Mouse (Mus musculus): ENCODE data around the gene 1700029I15Rik. TPM values are rescaled to one million over a fixed set of nuclear protein-coding genes. Genes with fewer than 3 reads are reported as not detected.
"Not testable (repeated sequence)": the region's sequence is repeated elsewhere in the genome, so short reads cannot be mapped to it uniquely, and the experiment has no call there.

The 1700029I15Rik gene
- total RNA-seq, 2 experiments from 2014 or later, result 1.2 to 1.7 TPM

GRCm38 (mm10) chr2:92392318-92393264, 10.3 kb downstream of the 1700029I15Rik start:
- DNase-seq, result peak; percentile 37

GRCm38 (mm10) chr2:92395535-92395934, 13.2 kb downstream of the 1700029I15Rik start:
- no peak for DNase-seq

- no peak for DNase-seq
These were observed 15.1 kb downstream of the 1700029I15Rik start for GRCm38 (mm10) chr2:92397436-92397835.

- not testable (repeated sequence) for DNase-seq
These were observed 17.5 kb downstream of the 1700029I15Rik start for GRCm38 (mm10) chr2:92399877-92400276.

GRCm38 (mm10) chr2:92400682-92401081, 18.3 kb downstream of the 1700029I15Rik start:
- DNase-seq, result no peak

GRCm38 (mm10) chr2:92401091-92401561, 18.8 kb downstream of the 1700029I15Rik start, which contains the start of gene Mapk8ip1:
TSS of gene Mapk8ip1 (minus strand) at chr2:92401263.
- DNase-seq, result peak; percentile 34

GRCm38 (mm10) chr2:92402591-92403326, 20.4 kb downstream of the 1700029I15Rik start:
- DNase-seq, result no peak

- no peak for DNase-seq
These were observed 21.5 kb downstream of the 1700029I15Rik start for GRCm38 (mm10) chr2:92403776-92404319.

GRCm38 (mm10) chr2:92404737-92405136, 22.4 kb downstream of the 1700029I15Rik start:
- no peak for DNase-seq

GRCm38 (mm10) chr2:92405687-92406086, 23.3 kb downstream of the 1700029I15Rik start:
- peak; percentile 4 for DNase-seq

- no peak for DNase-seq
These were observed 26.1 kb downstream of the 1700029I15Rik start for GRCm38 (mm10) chr2:92408309-92409045.

GRCm38 (mm10) chr2:92411705-92412104, 29.4 kb downstream of the 1700029I15Rik start:
- peak; percentile 48 for DNase-seq

GRCm38 (mm10) chr2:92421723-92422387, 39.5 kb downstream of the 1700029I15Rik start:
- no peak for DNase-seq

- DNase-seq, result no peak
These were observed 40.2 kb downstream of the 1700029I15Rik start for GRCm38 (mm10) chr2:92422388-92423135.

GRCm38 (mm10) chr2:92423156-92423555, 40.8 kb downstream of the 1700029I15Rik start:
- DNase-seq, result no peak

GRCm38 (mm10) chr2:92423702-92424461, 41.5 kb downstream of the 1700029I15Rik start:
- DNase-seq, result peak; percentile 97

- DNase-seq, result peak; percentile 67
These were observed 42.3 kb downstream of the 1700029I15Rik start for GRCm38 (mm10) chr2:92424462-92425308.

- no peak for DNase-seq
These were observed 43.0 kb downstream of the 1700029I15Rik start for GRCm38 (mm10) chr2:92425366-92425765.

GRCm38 (mm10) chr2:92426426-92426825, 44.1 kb downstream of the 1700029I15Rik start:
- peak; percentile 60 for DNase-seq
